Mouse (Mus musculus) heart, postnatal 0 days (tissue): Measurements from ENCODE around the gene Kat6b. TPM values are rescaled to one million over a fixed set of nuclear protein-coding genes. Genes with fewer than 3 reads are reported as not detected.

Experiments
- ATAC-seq: fragments of 200-750 bp; cut with Nextera tagmentation; 2 replicates; pipeline ENCODE4 v1.8.0; 2017; ENCODE audit warnings: low read depth, moderate number of reproducible peaks, moderate library complexity; ENCODE audit not compliant: insufficient read depth
- DNase-seq: peaks from one replicate; pipeline ENCODE4 v3.0.0-alpha.2; 2016; ENCODE audit warnings: low spot score
- H3K27ac ChIP-seq: fragments of 300-500 bp; sonication (generic); 2 replicates; pipeline ENCODE4 v1.5.1; 2014; ENCODE audit warnings: low read depth, mild to moderate bottlenecking
- H3K27me3 ChIP-seq: fragments of 300-500 bp; sonication (generic); 2 replicates; pipeline ENCODE4 v1.6.1; 2014; ENCODE audit warnings: low read length, mixed read lengths; ENCODE audit not compliant: control insufficient read depth, insufficient read depth
- H3K36me3 ChIP-seq: fragments of 300-500 bp; sonication (generic); replicated peaks from 2 replicates; pipeline ENCODE4 v1.6.1; 2014; ENCODE audit warnings: low read length, mixed read lengths; ENCODE audit not compliant: control insufficient read depth, insufficient read depth
- H3K4me1 ChIP-seq: fragments of 300-500 bp; sonication (generic); 2 replicates; pipeline ENCODE4 v1.6.1; 2014; ENCODE audit warnings: antibody characterized with exemption; ENCODE audit not compliant: control insufficient read depth, insufficient read depth
- H3K4me2 ChIP-seq: fragments of 300-500 bp; sonication (generic); 2 replicates; pipeline ENCODE4 v1.6.1; 2014; ENCODE audit warnings: low read depth, mild to moderate bottlenecking, low read length, moderate library complexity
- H3K4me3 ChIP-seq: fragments of 300-500 bp; sonication (generic); 2 replicates; pipeline ENCODE4 v1.5.1; 2014; ENCODE audit warnings: low read depth, low read length
- H3K9ac ChIP-seq: fragments of 300-500 bp; sonication (generic); replicated peaks from 2 replicates; pipeline ENCODE4 v1.6.1; 2014; ENCODE audit warnings: low read depth, low read length, mixed read lengths
- H3K9me3 ChIP-seq: fragments of 300-500 bp; sonication (generic); replicated peaks from 2 replicates; pipeline ENCODE4 v1.6.1; 2016; ENCODE audit warnings: low read length; ENCODE audit not compliant: control insufficient read depth
- CTCF ChIP-seq: IDR thresholded peaks from 2 replicates; pipeline ENCODE4 v1.5.1; 2016; ENCODE audit warnings: antibody characterized with exemption, control low read depth, low read depth
- EP300 ChIP-seq: IDR thresholded peaks from 2 replicates; pipeline ENCODE4 v1.6.1; 2016; ENCODE audit warnings: antibody characterized with exemption, low read depth
- WGBS: fragments of 180-500 bp; shearing (Covaris S2); extraction: QIAGEN DNeasy Blood & Tissue Kit; methylation state at CpG from one replicate; pipeline ENCODE4 v1.1.7; 2014; 5-methylcytosine and 5-hydroxymethylcytosine counted together
- polyA plus RNA-seq: library from polyadenylated mRNA; unstranded; fragments of >200 nt; fragmentation: Nextera tagmentation; extraction: Ambion mirVana; gene quantifications from 2 replicates; pipeline ENCODE4 v1.2.1, GENCODE M21; 2015
- total RNA-seq: library from RNA; depleted of rRNA; stranded (reverse); fragments of >200 nt; gene quantifications from 2 replicates; pipeline ENCODE4 v1.2.3, GENCODE M21; 2014; ENCODE audit warnings: low replicate concordance; rRNA removed

Kat6b gene
- total RNA-seq (13.9 and 52.9 TPM in 2 replicates), polyA plus RNA-seq (5.4 and 6.1 TPM in 2 replicates)

DNA sequence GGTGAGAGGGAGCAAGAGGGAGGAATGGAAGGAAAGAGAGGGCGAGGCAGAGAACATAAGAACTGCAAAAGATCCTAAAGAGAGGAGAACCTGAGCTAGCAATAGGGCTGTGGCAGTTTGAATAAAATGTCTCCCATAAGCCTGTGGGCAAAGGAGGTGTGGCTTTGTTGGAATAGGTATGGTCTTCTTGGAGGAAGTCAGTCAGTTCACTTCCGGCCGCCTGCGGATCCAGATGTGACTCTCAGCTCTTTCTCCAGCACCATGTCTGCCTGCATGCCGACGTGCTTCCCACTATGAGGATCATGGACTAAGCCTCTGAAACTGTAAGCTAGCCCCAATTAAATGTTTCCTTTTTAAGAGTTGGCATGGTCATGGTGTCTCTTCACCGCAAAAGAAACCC is at the start of gene Kat6b:
Kat6b (plus strand) TSS at position 204 of the 400 bp plus-strand sequence.
- H3K27me3 ChIP-seq = no peaks in the 10 kb centered on the region
- no peak within 1 kb of the TSS for H3K27ac ChIP-seq
- no peak for ATAC-seq
- TF ChIP-seq CTCF = no peak
- TF ChIP-seq EP300 = no peak
- 90% methylated on average over 7 of the region's 7 CpGs for WGBS
- no peaks in the 10 kb centered on the region for H3K36me3 ChIP-seq
- H3K4me3 ChIP-seq = no peak within 1 kb of the TSS
- no peak within 1 kb of the TSS for H3K4me2 ChIP-seq
- no peak for DNase-seq
- H3K9me3 ChIP-seq = peaks cover 4% of the 10 kb centered on the region; the same call in 1 of the 2 replicates
- H3K4me1 ChIP-seq = no peaks in the 10 kb centered on the region
- H3K9ac ChIP-seq = no peak within 1 kb of the TSS

DNA sequence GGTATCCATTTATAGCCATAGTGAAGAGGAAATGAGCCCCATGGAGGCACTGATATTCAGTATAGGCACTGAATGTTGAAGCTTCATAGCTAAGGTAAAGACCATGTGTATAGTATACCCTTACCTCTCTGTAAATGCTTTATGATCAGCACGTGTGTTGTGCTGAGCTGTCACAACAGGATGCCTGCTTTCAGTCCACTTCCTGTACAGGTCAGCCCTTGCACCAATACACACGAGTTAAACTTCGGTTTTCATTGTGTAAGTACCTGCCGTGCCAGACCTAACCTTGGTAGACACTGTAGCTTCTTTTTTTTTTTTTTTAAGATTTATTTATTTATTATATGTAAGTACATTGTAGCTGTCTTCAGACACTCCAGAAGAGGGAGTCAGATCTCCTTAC is 47.8 kb upstream of the Kat6b start:
- Histone ChIP-seq H3K4me3 (no peak overlapping the region), H3K4me2 (no peak overlapping the region), H3K27ac (no peak overlapping the region), H3K9ac (no peak overlapping the region), H3K36me3 (0 out of 2 replicates have a peak, but pooled peaks cover 5% of the 10 kb centered on the region), H3K4me1 (peaks cover 6% of the 10 kb centered on the region), H3K9me3 (no peaks in the 10 kb centered on the region), H3K27me3 (no peaks in the 10 kb centered on the region)
- no peak for TF ChIP-seq CTCF
- TF ChIP-seq EP300 = no peak
- no peak for DNase-seq
- no peak for ATAC-seq
- 72% methylated on average over 4 of the region's 4 CpGs for WGBS

DNA sequence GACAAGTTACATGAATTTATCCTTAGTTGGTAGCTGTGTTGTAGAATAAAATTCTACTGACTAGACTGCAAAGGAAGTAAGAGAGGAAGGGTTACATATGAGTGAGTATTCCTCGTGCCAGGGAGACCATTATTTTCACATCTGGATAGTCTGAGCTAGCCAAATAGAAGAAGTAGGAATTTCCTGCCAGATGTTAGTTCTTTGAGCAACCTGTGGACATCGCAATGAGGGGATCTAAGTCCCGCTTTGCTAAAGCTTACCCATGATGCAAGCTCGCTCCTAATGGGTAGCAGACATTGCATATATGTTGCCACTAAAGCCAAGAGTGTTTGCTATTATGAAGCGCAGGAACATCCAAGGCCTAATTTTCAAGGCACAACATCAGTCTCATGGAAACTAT is 47.2 kb upstream of the Kat6b start:
- H3K4me2 ChIP-seq = no peak overlapping the region
- 76% methylated on average over 5 of the region's 5 CpGs for WGBS
- no peaks in the 10 kb centered on the region for H3K9me3 ChIP-seq
- H3K27me3 ChIP-seq = no peaks in the 10 kb centered on the region
- H3K4me1 ChIP-seq = peaks cover 9% of the 10 kb centered on the region
- ATAC-seq (no peak), DNase-seq (no peak)
- H3K4me3 ChIP-seq = no peak overlapping the region
- H3K27ac ChIP-seq = no peak overlapping the region
- H3K36me3 ChIP-seq = 0 out of 2 replicates have a peak, but pooled peaks cover 5% of the 10 kb centered on the region
- no peak for TF ChIP-seq CTCF
- TF ChIP-seq EP300 = no peak
- no peak overlapping the region for H3K9ac ChIP-seq

DNA sequence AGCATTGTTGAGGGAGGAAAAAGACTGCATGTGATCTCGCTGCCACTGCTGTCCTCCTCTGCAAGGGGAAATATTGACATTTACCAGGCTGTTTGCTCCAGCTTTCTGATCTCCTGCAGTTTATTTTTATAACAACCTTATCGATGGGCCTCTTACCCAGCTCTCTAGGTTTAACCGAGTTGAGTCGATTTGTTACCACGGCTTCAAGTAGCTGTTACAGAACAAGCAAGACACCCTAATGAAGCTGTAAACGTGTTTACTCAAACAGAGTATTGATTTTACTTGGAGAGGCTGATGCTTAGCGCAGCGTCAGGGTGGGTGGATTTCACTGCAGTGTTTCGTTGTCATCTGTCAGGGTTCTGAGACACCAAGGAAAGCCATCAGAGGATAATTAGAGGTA is 46.5 kb upstream of the Kat6b start:
- no peak for TF ChIP-seq EP300
- TF ChIP-seq CTCF = no peak
- DNase-seq = no peak
- no peak overlapping the region for H3K4me3 ChIP-seq
- H3K4me2 ChIP-seq = 0 out of 2 replicates have a peak overlapping the region, but pooled peaks have one; percentile 4
- peaks cover 9% of the 10 kb centered on the region for H3K4me1 ChIP-seq
- no peak for ATAC-seq
- H3K36me3 ChIP-seq = 0 out of 2 replicates have a peak, but pooled peaks cover 5% of the 10 kb centered on the region
- 0 out of 2 replicates have a peak overlapping the region, but pooled peaks have one; percentile 41 for H3K27ac ChIP-seq
- no peaks in the 10 kb centered on the region for H3K9me3 ChIP-seq
- WGBS = 20% methylated on average over 9 of the region's 9 CpGs
- H3K27me3 ChIP-seq = no peaks in the 10 kb centered on the region
- H3K9ac ChIP-seq = no peak overlapping the region

DNA sequence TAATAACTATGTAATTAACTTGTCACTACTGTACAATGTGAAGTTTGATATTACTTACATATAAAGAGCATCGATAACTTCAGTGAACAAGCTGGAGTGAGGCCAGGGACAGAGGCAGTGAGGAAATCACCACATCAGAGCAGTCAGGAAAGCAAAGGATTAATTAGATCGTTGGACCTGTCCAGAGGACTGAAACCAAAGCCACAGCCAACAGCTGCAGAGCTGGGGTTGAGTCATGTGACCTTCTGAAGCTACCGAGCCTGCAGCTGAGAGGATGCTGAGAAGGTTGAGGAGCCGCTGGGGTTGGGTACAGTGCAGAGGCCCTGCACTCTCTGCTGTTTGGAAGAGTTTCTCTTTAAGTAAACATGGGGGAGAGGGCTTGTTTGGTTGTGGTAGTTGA is 41.4 kb upstream of the Kat6b start:
- Histone ChIP-seq H3K4me3 (no peak overlapping the region), H3K4me1 (peaks cover 9% of the 10 kb centered on the region), H3K36me3 (no peaks in the 10 kb centered on the region), H3K4me2 (no peak overlapping the region), H3K9me3 (no peaks in the 10 kb centered on the region), H3K27me3 (no peaks in the 10 kb centered on the region), H3K9ac (no peak overlapping the region), H3K27ac (no peak overlapping the region)
- 23% methylated on average over 4 of the region's 4 CpGs for WGBS
- ATAC-seq (peak; percentile 63; the same call in 1 of the 2 replicates), DNase-seq (peak; percentile 21)
- TF ChIP-seq CTCF (no peak), EP300 (no peak)

DNA sequence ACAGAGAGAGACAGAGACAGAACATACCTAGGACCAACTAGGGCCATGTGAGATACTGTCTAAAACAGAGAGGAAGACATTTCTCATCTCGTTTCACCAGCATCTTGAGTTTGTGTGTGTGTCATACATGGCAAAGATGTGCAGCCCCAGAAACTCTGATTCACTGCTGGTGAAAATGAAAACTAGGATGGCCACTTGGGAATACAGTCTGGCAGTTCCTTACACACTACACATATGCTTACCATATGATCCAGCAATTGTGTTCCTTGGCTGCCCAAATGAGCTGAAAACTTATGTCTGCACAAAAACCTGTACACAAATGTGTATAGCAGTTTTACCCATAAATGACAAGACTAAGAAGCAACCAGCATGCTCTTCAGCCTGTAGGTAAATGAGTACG is 40.7 kb upstream of the Kat6b start:
- 89% methylated on average over 2 of the region's 2 CpGs for WGBS
- no peak for ATAC-seq

More for the DNA sequence above, 40.7 kb upstream of the Kat6b start:
- Histone ChIP-seq H3K27me3 (no peaks in the 10 kb centered on the region), H3K9me3 (no peaks in the 10 kb centered on the region), H3K36me3 (no peaks in the 10 kb centered on the region), H3K4me2 (no peak overlapping the region), H3K9ac (no peak overlapping the region), H3K4me1 (peaks cover 9% of the 10 kb centered on the region), H3K27ac (no peak overlapping the region), H3K4me3 (no peak overlapping the region)
- no peak for TF ChIP-seq EP300
- no peak for TF ChIP-seq CTCF
- DNase-seq = no peak
